Mouse (Mus musculus) C2C12 (cell line): ENCODE data around the gene Tmem115. TPM values are rescaled to one million over a fixed set of nuclear protein-coding genes. Genes with fewer than 3 reads are reported as not detected.

Source experiments
- H3K27me3 ChIP-seq: one replicate; pipeline ENCODE4 v1.6.1; 2011; ENCODE audit not compliant: control insufficient read depth, insufficient read depth, insufficient read length
- H3K36me3 ChIP-seq: one replicate; pipeline ENCODE4 v1.6.1; 2011; ENCODE audit not compliant: control insufficient read depth, insufficient read depth
- H3K4me3 ChIP-seq: one replicate; pipeline ENCODE4 v1.5.1; 2011; ENCODE audit warnings: mild to moderate bottlenecking, control low read depth; ENCODE audit not compliant: poor library complexity, insufficient read depth, severe bottlenecking
- H3K79me2 ChIP-seq: one replicate; pipeline ENCODE4 v1.6.1; 2011; ENCODE audit not compliant: control insufficient read depth, insufficient read depth
- H3K79me3 ChIP-seq: one replicate; pipeline ENCODE4 v1.6.1; 2011; ENCODE audit warnings: low read depth, control low read depth
- H3ac ChIP-seq: one replicate; pipeline ENCODE3; 2011; ENCODE audit warnings: low read depth; ENCODE audit not compliant: control insufficient read depth, insufficient read length
- CEBPB ChIP-seq: IDR thresholded peaks from one replicate; pipeline ENCODE4 v1.6.1; 2011; ENCODE audit warnings: low read depth, mild to moderate bottlenecking, control low read depth, moderate library complexity
- CTCF ChIP-seq: IDR thresholded peaks from one replicate; pipeline ENCODE4 v1.5.1; 2011; ENCODE audit not compliant: control insufficient read depth, insufficient read depth, insufficient read length
- FOSL1 ChIP-seq: IDR thresholded peaks from one replicate; pipeline ENCODE4 v1.8.0; 2011; ENCODE audit warnings: mild to moderate bottlenecking, low read length; ENCODE audit not compliant: poor library complexity, insufficient read depth, severe bottlenecking
- MAX ChIP-seq: IDR thresholded peaks from one replicate; pipeline ENCODE4 v1.6.1; 2011; ENCODE audit warnings: mild to moderate bottlenecking, control low read depth
- MYOD1 ChIP-seq: IDR thresholded peaks from one replicate; pipeline ENCODE4 v1.6.1; 2011; ENCODE audit warnings: low read depth; ENCODE audit not compliant: control insufficient read depth, insufficient read length
- MYOG ChIP-seq: IDR thresholded peaks from one replicate; pipeline ENCODE4 v1.6.1; 2011; ENCODE audit not compliant: control insufficient read depth, insufficient read length; ENCODE audit errors: extremely low read depth
- USF1 ChIP-seq: IDR thresholded peaks from one replicate; pipeline ENCODE4 v1.6.1; 2011; ENCODE audit warnings: low read depth, mild to moderate bottlenecking, control low read depth, moderate library complexity
- long read RNA-seq, 2 experiments: library from polyadenylated mRNA; unstranded; transcript quantifications; one replicate each; pipeline ENCODE4 v2.0.0; 2019 to 2020
- polyA plus RNA-seq: library from polyadenylated mRNA; unstranded; fragments of >200 nt; fragmentation: generic; extraction: Trizol; gene quantifications from one replicate; pipeline ENCODE4 v1.2.1, GENCODE M21; 2012; ENCODE audit warnings: missing spikeins

Tmem115 gene
- polyA plus RNA-seq: 33.4 TPM
- long read RNA-seq, experiment 1, transcript Tmem115-201 (2 exons, 2,194 nt): major isoform, 42 of 44 reads
- long read RNA-seq, experiment 1, partial matches to known transcripts: 2 of 44 reads
- long read RNA-seq, experiment 1, other reads (novel, unspliced or antisense): 0 of 44 reads
- long read RNA-seq, experiment 2, transcript Tmem115-201 (2 exons, 2,194 nt): major isoform, 293 of 296 reads
- long read RNA-seq, experiment 2, partial matches to known transcripts: 0 of 296 reads
- long read RNA-seq, experiment 2, other reads (novel, unspliced or antisense): 3 of 296 reads

- Histone ChIP-seq H3ac (peak within 1 kb of the TSS; percentile 77), H3K36me3 (peaks cover 14% of the 10 kb centered on the region), H3K27me3 (no peaks in the 10 kb centered on the region), H3K79me2 (peaks cover 36% of the 10 kb centered on the region), H3K4me3 (peak within 1 kb of the TSS; percentile 74), H3K79me3 (peaks cover 27% of the 10 kb centered on the region)
- TF ChIP-seq FOSL1 (no peak), CTCF (no peak), MYOD1 (no peak), USF1 (no peak), MYOG (no peak), CEBPB (no peak)
These were observed at the start of gene Tmem115 for GRCm38 (mm10) chr9:107533791-107534407. TSS of gene Tmem115 (plus strand) at chr9:107533945.

DNA sequence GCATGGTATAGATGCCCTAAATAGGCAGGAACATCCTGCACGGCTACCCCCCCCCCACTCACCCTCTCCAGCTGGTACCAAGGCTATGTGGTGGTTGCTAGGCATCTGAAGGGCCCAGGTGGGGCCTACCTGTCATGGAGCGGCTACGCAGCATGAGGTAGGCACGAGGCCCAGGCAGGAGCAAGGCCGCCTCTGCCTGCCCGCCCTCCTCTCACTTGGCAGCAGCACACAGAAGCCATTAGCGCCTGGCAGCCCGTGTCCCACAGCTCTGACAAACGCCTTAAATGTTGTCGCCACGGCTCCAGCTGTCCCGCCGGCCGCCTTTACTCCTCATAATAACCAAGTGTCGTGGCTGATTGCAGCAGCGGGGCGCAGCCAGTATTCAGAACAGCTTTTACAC lies 49.4 kb upstream of the Tmem115 start:
- no peaks in the 10 kb centered on the region for H3K36me3 ChIP-seq
- H3K79me3 ChIP-seq: no peaks in the 10 kb centered on the region
- no peaks in the 10 kb centered on the region for H3K79me2 ChIP-seq
- H3K27me3 ChIP-seq: peaks cover 72% of the 10 kb centered on the region
- H3K4me3 ChIP-seq: no peak overlapping the region
- H3ac ChIP-seq: no peak overlapping the region
- TF ChIP-seq MAX: no peak

DNA sequence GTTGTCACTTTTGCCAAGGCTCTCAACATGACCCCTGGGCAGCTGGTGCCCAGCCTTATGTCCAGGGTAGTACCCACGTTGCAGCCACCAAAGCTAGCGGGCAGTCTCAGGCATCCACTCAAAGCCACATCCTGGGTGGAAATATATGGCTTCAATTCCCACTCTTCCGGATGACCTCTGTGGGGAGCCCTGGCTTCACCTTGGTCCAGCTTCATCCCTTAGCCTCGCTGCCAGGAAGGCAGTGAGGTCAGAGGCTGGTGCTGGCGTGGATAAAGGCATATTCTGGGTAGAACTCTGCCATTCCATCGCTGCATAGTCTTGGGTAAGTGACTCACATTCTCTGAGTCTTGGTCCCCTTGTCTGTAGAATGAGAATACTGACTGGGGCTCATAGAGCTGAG lies 49.0 kb upstream of the Tmem115 start:
- peaks cover 72% of the 10 kb centered on the region for H3K27me3 ChIP-seq
- no peaks in the 10 kb centered on the region for H3K79me3 ChIP-seq
- H3K79me2 ChIP-seq: no peaks in the 10 kb centered on the region
- no peak for TF ChIP-seq CEBPB
- no peak for TF ChIP-seq MYOD1
- no peak for TF ChIP-seq USF1
- TF ChIP-seq MAX: no peak
- no peak for TF ChIP-seq MYOG
- no peak for TF ChIP-seq FOSL1
- TF ChIP-seq CTCF: no peak
- H3ac ChIP-seq: no peak overlapping the region
- no peak overlapping the region for H3K4me3 ChIP-seq
- no peaks in the 10 kb centered on the region for H3K36me3 ChIP-seq

DNA sequence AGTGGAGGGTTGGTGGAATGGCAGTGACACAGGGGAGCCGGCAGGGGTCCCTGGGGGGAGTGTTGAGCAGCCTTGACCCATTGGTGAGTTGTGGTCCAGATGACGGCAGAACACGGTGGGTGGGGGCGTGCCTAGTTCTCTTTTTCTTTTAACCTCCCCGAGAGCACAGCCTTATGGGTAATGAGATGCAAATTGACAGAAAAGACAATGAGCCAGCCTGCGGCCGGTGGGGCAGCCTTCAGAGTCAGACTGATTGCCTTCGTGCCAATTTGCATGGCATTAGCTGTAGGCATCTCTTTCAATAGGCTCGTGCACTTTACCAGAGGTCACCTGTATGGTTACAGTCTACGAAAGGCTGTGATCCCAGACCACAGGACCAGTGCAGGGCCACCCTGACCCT lies 47.7 kb upstream of the Tmem115 start:
- Histone ChIP-seq H3ac (no peak overlapping the region), H3K27me3 (peaks cover 62% of the 10 kb centered on the region), H3K36me3 (no peaks in the 10 kb centered on the region), H3K79me2 (no peaks in the 10 kb centered on the region), H3K4me3 (no peak overlapping the region), H3K79me3 (no peaks in the 10 kb centered on the region)
- TF ChIP-seq MYOD1 (no peak), USF1 (no peak), CTCF (no peak), MAX (no peak), MYOG (no peak), CEBPB (no peak), FOSL1 (no peak)

- Histone ChIP-seq H3K27me3 (peaks cover 57% of the 10 kb centered on the region), H3K79me2 (no peaks in the 10 kb centered on the region)
These were observed 47.1 kb upstream of the Tmem115 start for GRCm38 (mm10) chr9:107486507-107487225.

More at GRCm38 (mm10) chr9:107486507-107487225, 47.1 kb upstream of the Tmem115 start:
- no peak overlapping the region for H3ac ChIP-seq
- no peaks in the 10 kb centered on the region for H3K79me3 ChIP-seq
- H3K4me3 ChIP-seq: no peak overlapping the region
- TF ChIP-seq CTCF (no peak), USF1 (no peak), FOSL1 (no peak), MYOD1 (no peak), MYOG (no peak), MAX (no peak), CEBPB (no peak)
- no peaks in the 10 kb centered on the region for H3K36me3 ChIP-seq
